Mouse (Mus musculus): ENCODE measurements around the gene Gart.

- TF ChIP-seq CTCF (IDR thresholded peaks at IDR 0.05; ENCODE audit: low read depth, low read length): no peak
- no peak for TF ChIP-seq POLR2A (IDR thresholded peaks at IDR 0.05; ENCODE audit: insufficient read depth, low read length)
- TF ChIP-seq EP300 (IDR thresholded peaks at IDR 0.05; ENCODE audit: insufficient read depth, low read depth, low read length): no peak
Measured at GRCm38 (mm10) chr16:91689791-91690190, 43.0 kb upstream of the Gart start.
